Mouse (Mus musculus) spleen, embryonic (tissue): ENCODE measurements around the gene Mgmt.

ENCODE experiments used
- CTCF ChIA-PET: fragments of 350-600 bp; sonication (Branson Sonifier 250); formaldehyde crosslinking; loops from one replicate; lab custom pipeline; 2022; lab: Charles Lee

Gene Mgmt

DNA sequence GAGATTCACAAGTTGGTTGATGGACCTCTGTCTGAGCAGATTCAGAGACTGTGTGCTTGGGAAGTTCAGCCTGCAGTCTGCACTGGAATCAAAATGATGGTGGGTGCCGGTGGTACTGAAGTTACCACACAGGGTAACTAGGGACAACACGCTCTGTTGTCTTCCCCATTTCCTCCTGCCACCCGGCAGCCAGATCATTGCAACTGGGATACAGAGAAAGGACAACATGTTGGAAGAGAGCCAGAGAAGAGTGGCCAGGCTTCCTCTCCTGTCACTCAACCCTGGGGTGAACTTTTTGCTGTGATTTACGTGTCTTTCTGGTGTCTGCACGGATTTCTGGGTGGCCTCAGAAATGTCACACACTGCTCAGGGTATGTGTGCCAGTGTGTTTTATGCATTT lies 107.4 kb downstream of the Mgmt start:
- CTCF ChIA-PET: no interaction called here

DNA sequence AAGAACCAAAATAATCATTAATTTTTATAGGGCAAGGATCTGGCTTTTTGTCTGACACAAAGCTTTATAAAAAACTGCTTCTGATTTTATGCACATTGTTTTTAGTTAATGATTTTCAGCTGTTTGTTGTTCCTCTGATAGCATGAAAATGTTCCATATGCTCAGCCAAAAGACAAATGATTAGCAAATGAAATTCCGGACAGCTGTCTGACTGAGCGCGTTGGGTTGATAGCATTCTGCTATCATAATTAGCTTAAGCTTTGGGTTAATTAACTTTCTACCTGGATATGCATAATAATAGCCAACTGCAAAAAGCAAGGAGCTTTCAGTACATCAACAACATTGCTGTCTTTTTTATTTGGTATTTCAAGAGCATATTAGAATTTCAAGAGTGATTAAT lies 108.0 kb downstream of the Mgmt start:
- CTCF ChIA-PET: no interaction called here

DNA sequence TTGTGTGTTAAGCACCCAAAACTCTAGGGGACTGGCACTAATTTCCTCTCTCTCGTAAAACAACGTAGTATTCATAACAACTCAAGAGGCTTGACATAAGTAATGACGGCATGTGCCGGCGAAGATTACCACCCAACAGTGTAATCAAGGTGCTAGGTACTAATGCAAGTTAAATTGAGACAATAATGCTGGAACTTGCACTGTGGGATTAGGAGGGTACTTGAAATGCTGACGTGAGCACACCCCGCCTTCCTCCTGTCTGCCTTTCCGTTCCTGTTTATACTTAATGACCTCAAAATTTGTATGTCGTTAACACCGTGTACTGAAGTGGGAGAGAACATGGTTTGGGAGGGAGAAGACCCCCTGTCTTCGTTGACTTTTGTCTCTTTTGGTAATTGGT lies 110.9 kb downstream of the Mgmt start:
- CTCF ChIA-PET: no interaction called here

DNA sequence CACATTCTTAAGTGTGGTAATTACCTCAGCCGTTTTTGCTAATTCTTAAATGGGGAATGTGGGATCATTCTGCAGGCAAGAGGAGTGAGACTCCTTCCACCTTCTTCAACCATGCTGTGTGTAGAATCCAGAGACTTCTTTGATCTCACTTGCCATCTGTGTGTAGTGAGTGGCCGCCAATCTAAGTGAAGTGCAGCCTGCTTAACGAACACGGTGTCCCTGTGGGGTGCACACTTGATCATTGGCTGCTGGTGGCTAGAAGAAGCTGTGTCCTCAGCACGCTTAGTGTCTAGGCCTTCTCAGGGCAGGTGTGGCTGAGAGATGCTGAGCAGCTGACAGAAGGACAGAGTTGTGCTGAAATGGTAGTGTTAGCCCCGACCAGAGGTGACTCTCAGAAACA lies 113.9 kb downstream of the Mgmt start:
- CTCF ChIA-PET: no interaction called here

DNA sequence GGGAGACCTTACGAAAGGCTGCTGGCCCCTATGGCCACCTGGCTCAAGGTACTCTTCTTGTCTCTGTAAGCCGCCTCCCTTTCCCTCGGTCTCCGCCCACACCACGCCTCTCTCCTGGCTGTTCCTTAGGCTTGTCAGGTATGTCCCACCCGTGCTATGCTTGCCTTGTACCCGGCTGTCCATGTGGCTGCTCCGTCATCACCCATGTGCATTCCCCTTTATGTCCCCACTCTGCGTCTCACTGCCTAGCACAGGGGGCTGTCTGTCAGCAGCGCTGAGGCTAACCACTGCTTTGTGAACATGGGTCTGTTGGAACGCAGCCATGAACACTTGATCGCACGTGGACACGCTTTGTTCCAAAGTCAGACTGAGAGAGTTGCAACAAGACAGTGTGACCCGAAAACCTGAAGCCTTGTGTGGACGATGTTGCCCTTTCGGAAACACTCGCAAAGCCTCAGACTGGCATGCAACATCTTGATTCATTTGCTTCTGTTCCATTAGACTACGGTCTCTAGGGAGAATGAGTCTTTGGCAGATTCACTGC lies 115.4 kb downstream of the Mgmt start:
- CTCF ChIA-PET: no interaction called here

DNA sequence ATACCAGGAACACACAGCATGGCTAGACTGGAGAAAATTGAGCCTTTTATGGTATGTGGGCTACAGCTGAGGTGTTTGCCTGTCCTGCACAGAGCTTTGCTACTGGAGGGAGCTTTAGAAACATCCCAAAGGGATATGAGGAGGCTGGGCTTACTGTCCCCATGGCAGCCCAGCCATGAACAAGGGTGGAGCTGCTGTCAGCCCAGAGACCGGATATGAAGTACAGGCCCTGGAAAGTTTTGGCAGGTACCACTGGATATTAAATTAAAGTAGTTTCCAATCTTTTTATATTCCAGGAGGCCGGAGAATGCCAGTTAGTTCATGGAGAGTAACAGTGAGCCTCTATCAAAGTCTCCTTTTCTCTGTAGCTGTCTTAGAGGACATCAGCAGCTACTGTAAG lies 116.0 kb downstream of the Mgmt start:
- CTCF ChIA-PET: no interaction called here

DNA sequence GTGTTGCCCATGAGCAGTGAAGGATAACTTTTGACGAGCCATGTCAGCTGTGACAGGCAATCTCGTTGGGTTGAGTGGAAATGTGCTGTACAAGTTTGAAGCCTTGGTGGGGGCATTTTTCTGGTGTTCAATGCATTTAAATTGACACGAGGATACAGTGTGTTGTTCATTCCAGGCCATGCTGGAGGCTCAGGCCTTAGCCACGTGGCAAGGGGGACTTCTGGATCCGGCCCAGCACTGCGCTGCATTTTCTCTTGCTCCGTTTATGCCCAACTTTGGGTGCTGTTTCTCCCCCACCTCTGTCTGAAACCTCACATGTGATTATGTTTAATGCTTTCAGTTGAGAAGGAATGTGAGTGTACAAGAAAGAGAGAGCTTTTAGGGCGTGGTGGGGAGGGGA lies 118.3 kb downstream of the Mgmt start:
- CTCF ChIA-PET: no interaction called here

DNA sequence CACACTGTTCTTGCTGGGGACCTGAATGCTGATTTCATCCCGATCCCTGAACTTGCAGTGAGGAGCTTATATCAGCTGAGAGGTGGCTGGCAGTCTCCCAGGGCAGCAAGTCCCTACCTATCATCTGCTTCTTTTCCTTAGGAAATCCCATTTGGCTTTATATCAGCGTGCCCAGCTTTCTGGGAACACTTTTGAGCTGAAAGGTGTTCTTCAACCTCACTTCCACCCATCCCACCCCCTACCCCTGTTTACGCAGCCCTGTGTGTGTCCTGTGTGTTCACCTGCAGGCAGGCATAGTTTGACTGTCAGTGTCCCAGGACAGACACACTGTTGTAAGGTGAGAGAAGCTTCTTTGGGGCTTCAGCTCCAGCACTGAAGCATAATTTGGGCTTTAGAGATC lies 119.0 kb downstream of the Mgmt start:
- CTCF ChIA-PET: no interaction called here

DNA sequence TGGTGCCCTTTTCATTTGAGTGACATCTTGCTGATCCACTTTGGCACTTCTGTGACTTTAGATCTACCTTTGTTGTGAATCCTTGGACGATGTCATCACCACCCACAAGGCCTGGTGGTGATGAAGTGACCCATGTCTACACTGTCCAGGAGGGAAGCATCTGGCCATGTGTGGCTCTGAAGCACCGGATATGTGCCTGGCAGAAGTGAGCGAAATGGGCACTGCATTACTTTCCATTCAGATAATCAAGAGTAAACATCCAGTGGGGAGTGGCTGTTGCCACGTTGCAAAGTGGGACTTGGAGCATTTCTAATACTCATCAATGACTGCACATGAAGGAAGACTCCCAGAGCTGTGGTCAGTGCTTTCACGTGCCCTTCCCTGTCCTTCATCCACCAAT lies 124.2 kb downstream of the Mgmt start:
- CTCF ChIA-PET: no interaction called here

DNA sequence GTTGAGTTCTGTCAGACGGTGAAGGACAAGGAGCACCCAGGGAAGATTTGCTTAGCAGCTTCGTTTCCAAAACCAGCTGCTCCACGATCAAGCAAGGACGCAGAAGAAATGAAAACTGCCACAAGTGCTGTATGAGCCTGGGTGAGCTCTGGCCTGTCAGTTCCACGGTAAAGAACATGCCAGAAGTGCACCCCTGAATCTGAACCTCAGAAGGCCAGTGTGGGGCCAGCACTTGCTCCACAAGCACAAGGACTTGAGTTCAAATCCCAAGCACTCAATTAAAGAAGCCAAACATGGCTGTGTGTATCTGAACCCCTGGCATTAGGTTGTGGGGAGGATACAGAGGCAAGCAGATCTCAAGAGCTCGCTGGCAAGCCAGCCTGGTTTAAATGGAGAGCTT lies 125.8 kb downstream of the Mgmt start:
- CTCF ChIA-PET: no interaction called here

DNA sequence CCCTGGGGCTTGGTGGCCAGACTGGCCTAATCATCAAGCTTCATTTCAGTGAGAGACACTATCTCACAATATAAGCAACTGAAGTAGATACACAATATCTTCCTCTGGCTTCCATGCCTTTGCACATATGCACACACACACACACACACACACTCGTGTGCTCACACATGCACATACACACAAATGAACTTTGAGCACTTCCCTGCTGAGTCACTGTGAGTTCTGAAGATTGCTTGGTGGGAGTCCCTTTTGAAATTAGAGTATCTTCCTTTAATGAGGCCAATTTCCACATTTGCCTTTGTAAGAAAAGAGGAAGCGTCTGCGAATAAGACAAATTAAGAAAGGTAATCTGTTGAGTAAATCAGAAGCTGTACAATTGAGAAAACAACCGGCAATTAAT lies 136.4 kb downstream of the Mgmt start:
- CTCF ChIA-PET: no interaction called here

DNA sequence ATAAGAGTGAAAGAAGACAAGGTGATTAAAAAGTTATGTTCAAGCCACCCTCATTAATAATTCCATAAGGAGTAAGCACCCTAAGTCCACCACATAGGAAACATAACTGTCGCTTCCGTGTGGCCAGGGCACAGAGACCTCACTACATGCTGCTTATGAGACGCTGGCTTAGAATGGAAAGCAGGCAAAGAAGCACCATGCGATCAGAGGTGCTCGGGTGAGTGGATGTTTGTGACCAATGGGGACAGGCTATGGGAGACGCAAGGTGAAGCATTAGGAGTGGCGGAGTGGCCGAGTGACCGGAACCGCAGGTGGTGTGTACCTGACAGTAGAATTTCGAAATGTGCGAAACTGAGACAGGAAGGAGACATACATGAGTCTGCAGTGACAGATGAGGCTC lies 138.8 kb downstream of the Mgmt start:
- CTCF ChIA-PET: no interaction called here

DNA sequence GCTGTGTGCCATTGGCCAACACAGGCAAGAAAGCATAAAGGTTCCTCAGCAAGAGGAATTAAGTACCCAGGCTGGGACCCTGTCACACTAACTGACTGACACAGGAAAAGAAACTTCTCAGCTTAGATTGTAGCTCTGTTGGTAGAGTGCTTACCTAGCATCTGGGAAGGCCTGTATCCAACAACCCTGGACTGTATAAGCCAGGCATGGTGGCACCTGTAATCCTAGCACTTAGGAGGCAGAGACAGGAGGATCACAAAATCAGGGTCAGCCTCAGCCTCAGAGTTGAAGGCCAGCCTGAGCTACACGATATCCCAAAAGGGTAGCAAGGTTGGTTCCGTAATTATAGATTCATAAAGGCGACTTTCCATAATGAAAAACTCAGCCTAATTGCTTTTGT lies 140.6 kb downstream of the Mgmt start:
- CTCF ChIA-PET: no interaction called here

DNA sequence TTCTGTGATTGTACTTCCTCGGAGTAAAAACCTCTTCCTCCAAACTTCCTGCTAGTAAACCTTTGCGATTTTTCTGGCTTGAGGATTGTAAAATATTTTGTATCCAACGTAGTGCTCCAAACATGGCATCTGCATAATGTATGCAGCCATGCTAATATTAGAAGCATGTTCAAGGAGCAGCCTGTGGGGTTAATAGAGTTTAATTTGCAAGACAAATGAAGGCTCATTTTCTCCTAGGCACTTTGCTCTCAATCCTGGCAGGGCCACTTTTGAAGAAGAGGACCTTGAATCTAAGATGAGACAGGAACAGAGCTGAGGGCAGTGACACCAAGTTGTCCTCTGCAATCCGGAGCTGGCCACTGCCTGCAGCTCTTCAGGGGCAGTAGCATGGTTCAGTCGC lies 141.5 kb downstream of the Mgmt start:
- CTCF ChIA-PET: no interaction called here

DNA sequence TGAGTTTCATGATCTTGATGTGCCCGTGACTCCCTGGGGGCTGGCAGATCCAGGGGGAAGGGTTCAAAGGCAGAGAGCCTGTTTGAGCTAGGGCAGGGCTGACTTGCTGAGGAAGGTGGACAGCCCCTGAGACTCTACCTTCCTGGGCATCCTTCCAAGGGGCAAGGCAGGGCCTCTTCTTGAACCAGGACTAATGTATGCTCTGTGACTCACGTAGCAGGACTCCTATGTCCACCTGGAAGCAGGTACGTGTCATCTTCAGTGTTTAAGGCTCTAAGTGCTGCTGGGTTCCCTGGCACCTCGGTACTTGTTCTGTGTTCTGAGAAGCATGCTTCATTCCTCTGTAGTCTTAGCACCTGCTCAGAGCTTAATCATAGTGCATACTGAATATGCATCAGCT lies 143.1 kb downstream of the Mgmt start:
- CTCF ChIA-PET: no interaction called here

DNA sequence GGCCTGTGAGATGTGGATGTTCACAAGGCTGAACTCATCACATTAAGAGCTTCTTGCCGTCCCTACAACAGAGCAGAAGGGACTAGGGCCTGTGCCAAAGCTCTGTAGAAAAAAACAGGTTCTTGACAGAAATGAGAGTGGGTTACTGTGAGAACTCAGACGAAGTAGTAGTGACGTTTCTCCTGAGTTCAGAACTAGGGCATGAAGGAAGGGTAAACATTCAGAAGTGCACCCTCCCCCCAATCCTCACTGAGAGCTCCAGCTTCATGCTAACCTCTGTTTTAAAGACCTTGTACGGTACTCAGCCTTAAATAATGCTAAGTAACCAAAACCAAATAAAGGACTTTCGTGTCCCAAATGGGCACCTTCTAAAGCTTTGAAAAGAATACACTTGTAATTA lies 143.5 kb downstream of the Mgmt start:
- CTCF ChIA-PET: no interaction called here

DNA sequence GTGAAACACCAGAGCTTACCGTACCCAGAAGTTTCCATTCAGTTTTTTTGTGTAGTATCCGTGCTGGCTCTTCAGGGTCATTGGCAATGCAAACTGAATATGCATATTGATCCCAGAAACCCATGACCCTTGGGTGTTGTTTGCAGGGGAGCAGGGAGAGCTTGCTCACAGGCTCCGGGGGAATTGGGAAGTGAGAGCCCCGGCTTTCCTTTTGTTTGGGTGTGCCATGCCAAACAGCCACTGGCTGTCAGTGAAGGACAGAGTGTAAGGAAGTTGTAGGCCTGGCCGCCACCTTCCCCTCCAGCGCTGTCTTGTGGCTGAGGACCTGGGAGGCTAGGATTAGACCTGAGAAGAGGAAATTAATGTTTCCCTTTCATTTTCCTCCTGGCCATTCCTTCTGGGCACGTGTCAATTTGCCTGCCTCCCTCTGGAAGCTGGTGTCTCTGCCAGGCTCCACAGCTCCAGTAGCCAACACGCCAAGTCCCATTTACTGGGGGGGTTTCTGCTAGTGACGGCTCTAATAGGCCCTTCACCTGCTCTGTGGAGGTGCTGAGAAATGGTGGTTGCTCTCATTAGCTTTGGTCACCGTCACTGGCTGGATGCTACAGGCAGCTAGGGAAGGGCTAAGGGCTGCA lies 144.0 kb downstream of the Mgmt start:
- CTCF ChIA-PET: no interaction called here

DNA sequence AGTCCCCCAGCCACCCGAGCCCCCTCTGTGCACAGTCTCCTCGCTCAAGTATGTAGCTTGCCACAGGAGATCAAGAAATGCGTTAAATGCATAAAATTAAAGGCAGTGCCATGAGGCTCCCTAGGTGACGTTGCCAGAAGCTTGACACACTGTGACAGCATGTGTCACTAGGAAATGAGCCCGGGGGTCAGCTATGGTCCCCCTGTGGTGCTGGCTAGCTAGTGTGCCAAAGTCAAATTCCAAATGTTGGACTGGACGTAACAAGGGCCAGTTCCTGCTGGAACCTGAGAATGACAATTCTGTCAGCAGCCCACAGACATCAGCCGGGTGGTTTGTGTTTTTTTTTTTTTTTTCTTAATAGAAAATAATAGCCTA lies 144.5 kb downstream of the Mgmt start:
- CTCF ChIA-PET: no interaction called here

DNA sequence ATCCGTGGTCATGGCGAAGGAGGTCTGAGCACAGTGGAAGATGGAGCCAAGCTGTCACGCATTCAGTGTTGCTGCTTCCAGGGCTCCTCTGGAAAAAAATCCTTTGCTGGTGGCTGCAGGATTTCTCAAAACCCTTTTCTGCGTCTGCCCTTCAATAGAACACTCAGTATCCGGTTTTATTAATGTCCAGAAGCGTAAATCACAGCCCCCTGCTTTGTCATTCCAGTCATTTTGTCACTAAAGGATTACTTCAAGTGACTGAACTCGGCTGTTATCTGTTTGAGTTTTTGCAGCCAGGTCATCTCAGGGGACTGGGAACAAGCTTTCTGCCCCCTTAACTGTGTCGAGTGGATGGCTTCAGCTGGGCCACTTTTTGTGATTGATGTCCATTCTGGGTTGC lies 146.2 kb downstream of the Mgmt start:
- CTCF ChIA-PET: no interaction called here

DNA sequence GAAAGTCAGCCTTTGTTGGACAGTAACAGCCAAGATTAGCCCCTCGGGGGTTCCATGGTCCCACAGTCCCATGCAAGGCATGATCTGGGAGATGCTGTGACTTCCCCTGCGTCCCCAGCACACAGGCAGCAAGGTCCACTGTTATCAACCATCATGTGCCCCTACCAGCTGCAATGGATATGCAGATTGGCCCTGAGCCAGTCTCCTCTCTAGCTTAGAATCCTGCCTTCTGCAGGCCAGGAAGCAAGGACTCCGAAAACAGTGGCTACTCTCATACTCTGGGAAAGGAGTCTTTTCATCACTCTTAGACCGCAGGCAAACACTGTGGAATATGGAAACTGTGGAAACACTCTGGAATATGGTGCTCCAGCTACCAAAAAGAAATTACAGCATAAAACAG lies 152.5 kb downstream of the Mgmt start:
- CTCF ChIA-PET: no interaction called here

DNA sequence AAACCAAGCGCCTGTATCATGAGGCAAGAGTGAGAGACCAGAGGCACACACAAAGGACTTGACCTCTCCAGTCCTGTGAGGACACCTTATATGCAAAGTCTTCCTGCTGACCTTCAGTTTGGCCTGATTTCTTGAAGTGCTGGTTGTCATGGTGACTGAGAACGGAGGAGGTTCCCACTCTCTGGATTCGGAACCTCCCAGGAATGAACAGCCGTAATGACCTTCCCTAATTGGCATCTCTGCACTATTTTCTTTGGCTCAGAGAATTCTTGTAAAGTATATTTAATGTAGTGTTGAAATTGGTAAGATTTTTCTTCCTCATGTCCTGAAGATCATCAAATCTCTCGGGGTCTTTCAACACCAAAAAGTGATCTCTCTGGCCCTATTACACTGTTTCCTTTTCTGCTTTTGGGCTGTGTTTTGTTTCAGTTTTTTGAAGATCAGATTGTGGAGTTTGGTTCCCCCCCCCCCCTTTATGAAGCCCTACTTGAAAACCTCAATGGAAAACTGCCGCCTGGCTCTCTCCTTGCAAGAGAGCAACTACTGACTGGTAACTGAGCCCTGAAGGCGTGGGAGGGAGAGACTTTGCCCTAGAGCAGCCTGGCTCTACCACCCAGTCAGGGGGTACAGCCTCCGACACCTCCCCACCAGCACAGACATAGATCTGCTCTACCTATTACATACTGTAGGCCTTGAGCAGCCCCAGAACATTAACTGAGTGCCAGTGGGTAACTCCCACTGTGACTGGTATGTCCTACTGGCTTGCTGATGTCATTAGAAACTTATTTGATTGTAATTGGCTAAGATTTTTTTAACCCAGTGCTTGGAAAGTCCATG lies 153.9 kb downstream of the Mgmt start:
- CTCF ChIA-PET: no interaction called here

DNA sequence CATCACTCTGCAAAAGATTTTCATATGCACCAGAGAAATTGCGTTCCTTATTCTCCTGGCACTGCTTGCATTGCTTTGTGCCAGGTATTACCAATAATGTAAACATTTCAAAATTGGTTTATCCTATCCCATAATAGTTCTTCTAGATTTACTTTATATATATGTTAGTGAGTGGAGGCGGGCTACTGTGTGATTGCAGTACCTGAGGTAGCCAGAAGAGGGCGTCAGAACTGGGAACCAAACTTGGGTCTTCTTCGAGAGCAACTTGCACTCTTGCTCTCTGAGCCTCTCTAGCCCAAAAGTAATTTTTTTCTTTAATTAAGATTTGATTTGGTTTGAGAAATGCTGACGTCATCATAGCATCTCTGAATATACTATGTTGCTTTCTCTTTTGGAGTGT lies 159.9 kb downstream of the Mgmt start:
- CTCF ChIA-PET: no interaction called here

DNA sequence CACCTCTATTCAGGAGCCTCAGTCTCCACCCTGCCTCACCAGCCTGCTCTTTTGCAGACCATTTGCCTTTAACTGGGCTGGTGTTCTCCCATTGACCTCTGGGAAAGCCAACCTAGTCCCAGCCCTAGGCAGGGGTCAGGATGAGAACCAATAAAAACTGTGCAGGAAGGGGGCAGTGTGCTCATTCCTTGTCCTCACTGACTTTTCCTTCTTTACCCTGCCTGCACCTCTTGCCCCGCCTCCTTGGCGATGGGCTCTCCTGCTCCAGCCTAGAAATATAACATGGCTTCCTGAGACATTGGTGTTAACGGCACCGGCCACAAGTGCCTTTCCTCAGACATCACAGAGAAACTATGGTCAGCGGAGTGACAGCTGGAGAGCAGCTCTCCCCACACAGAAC lies 161.7 kb downstream of the Mgmt start:
- CTCF ChIA-PET: no interaction called here

DNA sequence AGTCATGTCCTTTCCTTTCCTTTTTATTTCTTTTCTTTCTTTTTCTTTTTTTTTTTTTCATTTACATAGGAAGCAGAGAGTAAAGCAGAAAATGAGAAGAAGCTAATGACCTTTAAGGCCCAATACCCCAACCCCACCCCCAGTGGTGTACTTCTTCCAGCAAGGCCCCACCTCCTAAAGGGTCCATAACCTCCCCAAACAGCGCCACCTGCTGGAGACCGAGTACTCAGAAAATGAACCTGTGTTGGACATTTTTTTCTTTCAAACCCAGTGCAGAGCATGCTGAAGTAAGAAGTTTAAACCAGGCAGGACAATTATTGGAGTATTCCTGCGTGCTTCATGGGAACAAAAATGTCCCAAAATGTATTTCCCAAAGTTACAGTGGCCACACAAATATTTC lies 166.1 kb downstream of the Mgmt start:
- CTCF ChIA-PET: no interaction called here
